Comparison of ENCODE assay signal across 9 mouse cellular contexts in genomic region chr1:88742372-88742771, GRCm38 (mm10). TPM values are rescaled to one million over a fixed set of nuclear protein-coding genes. Genes with fewer than 3 reads are reported as not detected.
A peak's percentile ranks its signal among the peaks of the same experiment; 100 is the strongest.
DNase-seq lines count a peak whose midpoint lies in the region; ATAC-seq and TF ChIP-seq lines count a peak whose summit lies in the region.
"Had no signal": no experiment of that assay in that cellular context is flagged by ENCODE, and none has a peak within 500 bp of the region (broad histone marks: within the 10 kb centered on the region; RNA-seq: fewer than 3 reads in every experiment).

No protein-coding gene starts in this region.

- H3K9ac ChIP-seq in forebrain, embryonic 11.5 days (ENCODE audit: low read length) = no peak overlapping the region
- H3K9ac ChIP-seq in forebrain, embryonic 13.5 days = no peak overlapping the region
- no peak overlapping the region for H3K9ac ChIP-seq in midbrain, embryonic 14.5 days (replicated peaks; ENCODE audit: low read length)
- H3K9ac ChIP-seq in midbrain, embryonic 16.5 days (ENCODE audit: low read depth, low read length) = no peak overlapping the region
- no peak overlapping the region for H3K9ac ChIP-seq in hindbrain, postnatal 0 days (replicated peaks; ENCODE audit: low read length)

- no peak for ATAC-seq in forebrain, embryonic 11.5 days (replicated peaks; ENCODE audit: low FRiP score)
- ATAC-seq in forebrain, embryonic 13.5 days = no peak
- ATAC-seq in midbrain, embryonic 14.5 days (ENCODE audit: low FRiP score, low TSS enrichment) = no peak
- no peak for ATAC-seq in midbrain, embryonic 16.5 days
- ATAC-seq in hindbrain, postnatal 0 days = no peak

- H3K4me1 ChIP-seq in forebrain, embryonic 11.5 days (replicated peaks; ENCODE audit: control insufficient read depth, insufficient read depth, low read length) = no peaks in the 10 kb centered on the region; the same call in 1 of the 2 replicates
- H3K4me1 ChIP-seq in forebrain, embryonic 13.5 days = no peaks in the 10 kb centered on the region
- H3K4me1 ChIP-seq in midbrain, embryonic 14.5 days (ENCODE audit: control insufficient read depth, insufficient read depth, low read length) = no peaks in the 10 kb centered on the region
- H3K4me1 ChIP-seq in midbrain, embryonic 16.5 days (ENCODE audit: control insufficient read depth, insufficient read depth, low read length) = no peaks in the 10 kb centered on the region
- H3K4me1 ChIP-seq in cerebellum, adult 2 months (ENCODE audit: control insufficient read depth, insufficient read depth, low read length) = peaks cover 5% of the 10 kb centered on the region
- no peaks in the 10 kb centered on the region for H3K4me1 ChIP-seq in hindbrain, postnatal 0 days (ENCODE audit: insufficient read depth, low read length)

- no peak overlapping the region for H3K4me3 ChIP-seq in forebrain, embryonic 11.5 days (ENCODE audit: low read depth, low read length)
- no peak overlapping the region for H3K4me3 ChIP-seq in forebrain, embryonic 13.5 days
- H3K4me3 ChIP-seq in midbrain, embryonic 14.5 days (replicated peaks; ENCODE audit: low read depth, low read length) = no peak overlapping the region
- no peak overlapping the region for H3K4me3 ChIP-seq in midbrain, embryonic 16.5 days (ENCODE audit: low read depth, low read length)
- H3K4me3 ChIP-seq in cerebellum, adult 2 months (replicated peaks; ENCODE audit: insufficient read depth, low read depth, low read length) = no peak overlapping the region
- no peak overlapping the region for H3K4me3 ChIP-seq in hindbrain, postnatal 0 days (ENCODE audit: low read length)
- H3K4me3 ChIP-seq: myocyte had no signal

- no peak for TF ChIP-seq POLR2A in cerebellum, adult 2 months (IDR thresholded peaks at IDR 0.05; ENCODE audit: borderline replicate concordance, insufficient read depth, low read length)

- TF ChIP-seq CTCF in cerebellum, adult 2 months (IDR thresholded peaks at IDR 0.05; ENCODE audit: borderline replicate concordance, insufficient read depth, low read depth, low read length) = peak; percentile 82
- peak; percentile 95 for TF ChIP-seq CTCF in hindbrain, postnatal 0 days (IDR thresholded peaks at IDR 0.05; ENCODE audit: low read depth)

- H3K9me3 ChIP-seq in forebrain, embryonic 11.5 days (ENCODE audit: control insufficient read depth, low read length) = no peaks in the 10 kb centered on the region
- H3K9me3 ChIP-seq in forebrain, embryonic 13.5 days (replicated peaks) = no peaks in the 10 kb centered on the region
- no peaks in the 10 kb centered on the region for H3K9me3 ChIP-seq in midbrain, embryonic 14.5 days (ENCODE audit: control insufficient read depth, low read length)
- H3K9me3 ChIP-seq in midbrain, embryonic 16.5 days (replicated peaks; ENCODE audit: control insufficient read depth, low read length, poor library complexity, severe bottlenecking) = no peaks in the 10 kb centered on the region
- no peaks in the 10 kb centered on the region for H3K9me3 ChIP-seq in hindbrain, postnatal 0 days (ENCODE audit: low read length)

- WGBS in forebrain, embryonic 11.5 days = 55% methylated on average over 7 of the region's 7 CpGs
- 51% methylated on average over 7 of the region's 7 CpGs for WGBS in forebrain, embryonic 13.5 days
- 46% methylated on average over 7 of the region's 7 CpGs for WGBS in midbrain, embryonic 14.5 days
- 44% methylated on average over 7 of the region's 7 CpGs for WGBS in midbrain, embryonic 16.5 days
- WGBS in cerebellum, adult 2 months = 51% methylated on average over 7 of the region's 7 CpGs
- 43% methylated on average over 7 of the region's 7 CpGs for WGBS in hindbrain, postnatal 0 days

- H3K4me2 ChIP-seq in forebrain, embryonic 11.5 days (ENCODE audit: low read depth, low read length, severe bottlenecking) = no peak overlapping the region
- H3K4me2 ChIP-seq in forebrain, embryonic 13.5 days = no peak overlapping the region
- H3K4me2 ChIP-seq in midbrain, embryonic 14.5 days (ENCODE audit: low read length) = no peak overlapping the region
- no peak overlapping the region for H3K4me2 ChIP-seq in midbrain, embryonic 16.5 days (ENCODE audit: low read length)
- H3K4me2 ChIP-seq in hindbrain, postnatal 0 days (ENCODE audit: low read depth, low read length) = no peak overlapping the region

- peak; percentile 79 for DNase-seq in forebrain, embryonic 11.5 days (ENCODE audit: low spot score)
- DNase-seq in midbrain, embryonic 14.5 days = peak; percentile 88
- peak; percentile 40 to 60 for DNase-seq in cerebellum, adult 2 months
- peak; percentile 82 for DNase-seq in hindbrain, postnatal 0 days (ENCODE audit: low spot score)
- peak; percentile 50 for DNase-seq in lung, postnatal 14 days
- DNase-seq in thymus, postnatal 25 days = peak; percentile 50

- H3K36me3 ChIP-seq in forebrain, embryonic 11.5 days (ENCODE audit: control insufficient read depth, insufficient read depth, low read length) = no peaks in the 10 kb centered on the region
- H3K36me3 ChIP-seq in forebrain, embryonic 13.5 days (ENCODE audit: poor library complexity, severe bottlenecking) = no peaks in the 10 kb centered on the region
- H3K36me3 ChIP-seq in midbrain, embryonic 14.5 days (ENCODE audit: control insufficient read depth, insufficient read depth, low read length) = no peaks in the 10 kb centered on the region
- no peaks in the 10 kb centered on the region for H3K36me3 ChIP-seq in midbrain, embryonic 16.5 days (ENCODE audit: control insufficient read depth, insufficient read depth, low read length)
- H3K36me3 ChIP-seq in hindbrain, postnatal 0 days (ENCODE audit: insufficient read depth, low read length) = no peaks in the 10 kb centered on the region

- no peaks in the 10 kb centered on the region for H3K27me3 ChIP-seq in forebrain, embryonic 11.5 days (ENCODE audit: control insufficient read depth, insufficient read depth, low read length)
- H3K27me3 ChIP-seq in forebrain, embryonic 13.5 days = no peaks in the 10 kb centered on the region
- H3K27me3 ChIP-seq in midbrain, embryonic 14.5 days (ENCODE audit: control insufficient read depth, insufficient read depth, low read length) = no peaks in the 10 kb centered on the region
- no peaks in the 10 kb centered on the region for H3K27me3 ChIP-seq in midbrain, embryonic 16.5 days (ENCODE audit: control insufficient read depth, insufficient read depth, low read depth, low read length)
- H3K27me3 ChIP-seq in cerebellum, adult 2 months (ENCODE audit: control insufficient read depth, insufficient read depth, low read length) = no peaks in the 10 kb centered on the region
- no peaks in the 10 kb centered on the region for H3K27me3 ChIP-seq in hindbrain, postnatal 0 days (ENCODE audit: insufficient read depth, low read length)

- no peak overlapping the region for H3K27ac ChIP-seq in forebrain, embryonic 11.5 days (ENCODE audit: low read depth, low read length)
- no peak overlapping the region for H3K27ac ChIP-seq in forebrain, embryonic 13.5 days
- H3K27ac ChIP-seq in midbrain, embryonic 14.5 days (replicated peaks; ENCODE audit: low read depth, low read length) = no peak overlapping the region
- H3K27ac ChIP-seq in midbrain, embryonic 16.5 days (ENCODE audit: low read length) = no peak overlapping the region
- no peak overlapping the region for H3K27ac ChIP-seq in cerebellum, adult 2 months (ENCODE audit: insufficient read depth, low read length)
- no peak overlapping the region for H3K27ac ChIP-seq in hindbrain, postnatal 0 days

RNA-seq across cellular contexts. Expression of gene Arl4c, which starts 40.4 kb away (rescaled TPM):
- 9.2 and 13.3 TPM in 2 replicates for polyA plus RNA-seq in forebrain, embryonic 11.5 days (2014; fragmentation: Nextera tagmentation; extraction: Ambion mirVana)
- polyA plus RNA-seq in forebrain, embryonic 13.5 days (2015; fragmentation: Nextera tagmentation; extraction: Ambion mirVana) = 25.3 and 28.7 TPM in 2 replicates
- 23.4 and 30.3 TPM in 2 replicates for polyA plus RNA-seq in midbrain, embryonic 14.5 days (2014; fragmentation: Nextera tagmentation; extraction: Ambion mirVana)
- 54.6 and 55.0 TPM in 2 replicates for polyA plus RNA-seq in midbrain, embryonic 16.5 days (2015; fragmentation: Nextera tagmentation; extraction: Ambion mirVana)
- polyA plus RNA-seq in cerebellum, adult 2 months (2012; rRNA removed) = 48.9 and 50.0 TPM in 2 replicates
- 69.3 and 83.8 TPM in 2 replicates for total RNA-seq in hindbrain, postnatal 0 days (2014; rRNA removed)
- polyA plus RNA-seq in hindbrain, postnatal 0 days (2015; fragmentation: Nextera tagmentation; extraction: Ambion mirVana) = 33.4 and 34.7 TPM in 2 replicates
